Mouse (Mus musculus) testis, postnatal 10 days (tissue): ENCODE results near the gene L3hypdh.
"Not testable (repeated sequence)": the region's sequence is repeated elsewhere in the genome, so short reads cannot be mapped to it uniquely, and the experiment has no call there.

ENCODE experiments used
- DNase-seq: peaks from one replicate; pipeline ENCODE4 v3.0.0; 2021; ENCODE audit warnings: low spot score

Gene L3hypdh

DNA sequence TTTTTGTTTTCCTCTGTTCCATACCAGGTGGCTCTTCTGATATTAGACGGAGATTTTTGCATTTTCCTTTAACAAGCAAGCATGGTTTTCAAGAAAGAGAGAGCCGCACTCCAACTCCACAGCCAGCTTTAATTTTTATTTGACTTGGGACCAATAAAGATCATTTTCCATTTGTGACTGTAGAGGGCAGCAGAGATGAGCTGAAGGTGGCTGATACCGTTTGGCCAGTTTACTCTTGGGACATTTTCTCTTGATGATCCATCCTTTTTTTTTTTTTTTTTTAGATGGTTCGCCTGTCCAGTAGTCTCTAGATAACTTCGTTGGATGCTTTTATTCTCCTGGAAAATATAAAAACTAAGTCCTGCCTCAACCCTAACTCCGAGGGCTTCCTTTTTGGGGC lies 31.9 kb downstream of the L3hypdh start:
- DNase-seq = no peak

DNA sequence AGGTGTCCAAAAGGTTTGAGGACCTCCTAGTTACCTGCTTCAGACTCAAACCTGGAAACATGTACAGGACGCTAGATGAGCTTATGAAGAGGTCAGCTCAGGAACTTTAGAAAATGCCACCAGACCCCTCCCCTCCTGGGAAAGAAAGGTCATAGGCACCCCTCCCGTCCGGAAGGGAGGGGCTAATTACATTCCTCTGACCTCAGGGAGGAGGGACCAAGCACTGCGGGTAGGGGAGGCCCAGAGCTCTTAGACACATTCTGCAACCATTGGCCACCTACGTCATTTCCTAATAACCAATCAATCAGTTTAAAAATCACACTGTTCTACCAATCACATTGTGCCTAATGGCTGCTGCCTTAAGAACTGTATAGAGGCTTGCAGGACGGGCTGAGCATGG lies 32.7 kb downstream of the L3hypdh start:
- DNase-seq = no peak

DNA sequence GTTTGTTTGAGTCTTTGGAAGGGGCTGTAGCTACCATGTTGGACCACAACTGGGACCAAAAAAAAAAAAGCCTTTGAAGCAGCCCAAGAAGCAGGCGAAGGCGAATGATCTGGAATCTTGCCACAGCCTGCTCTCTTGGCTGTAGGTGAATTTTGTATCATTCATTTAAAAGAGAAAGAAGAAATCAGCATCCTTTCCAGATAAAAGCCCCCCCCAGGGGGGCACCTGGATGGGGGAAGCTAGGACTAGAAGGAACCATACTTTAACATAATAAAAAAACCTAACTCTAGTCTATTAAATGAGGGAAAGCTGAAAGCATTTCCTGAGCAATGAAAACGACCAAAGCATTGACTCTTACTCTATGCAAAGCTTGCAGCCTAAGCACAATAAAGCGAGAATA lies 34.4 kb downstream of the L3hypdh start:
- no peak for DNase-seq

DNA sequence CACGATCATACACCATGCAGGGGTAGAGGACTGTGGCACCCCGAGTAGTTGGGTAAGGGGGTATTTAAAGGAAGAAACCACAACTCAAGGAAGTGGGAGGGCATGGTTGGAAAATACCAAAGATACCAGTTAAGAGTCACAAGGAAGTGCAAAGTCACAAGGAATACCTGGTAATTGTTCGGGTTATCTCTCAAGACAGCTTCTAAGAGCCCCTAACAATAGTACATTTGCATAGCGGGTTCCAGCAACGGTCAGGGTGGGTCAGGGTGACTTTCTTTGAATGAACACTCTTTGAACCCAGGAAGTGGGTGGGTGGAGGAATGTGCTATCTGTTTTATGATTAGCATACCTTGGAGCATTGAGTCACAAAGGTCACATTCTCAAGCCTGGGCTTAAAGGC lies 35.1 kb downstream of the L3hypdh start:
- DNase-seq = not testable (repeated sequence)

DNA sequence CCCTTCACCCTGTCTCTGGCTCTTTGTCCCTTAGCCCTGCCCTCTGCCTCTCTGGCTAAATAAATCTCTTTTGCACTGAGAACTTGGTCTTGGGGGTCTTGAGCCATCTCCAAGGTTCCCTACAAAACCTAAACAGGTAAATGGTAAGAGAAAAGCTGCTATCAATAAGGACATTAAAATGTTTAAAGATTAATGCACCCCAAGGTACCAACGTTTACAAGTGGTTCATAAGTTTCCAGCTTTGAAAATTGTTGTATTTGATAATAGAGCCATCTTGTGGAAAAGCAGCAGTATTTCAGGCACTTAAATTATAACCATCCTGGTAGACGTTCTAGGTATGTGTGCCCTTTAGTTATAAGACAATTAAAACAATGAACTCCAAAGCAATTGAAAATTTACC lies 37.7 kb downstream of the L3hypdh start:
- no peak for DNase-seq

DNA sequence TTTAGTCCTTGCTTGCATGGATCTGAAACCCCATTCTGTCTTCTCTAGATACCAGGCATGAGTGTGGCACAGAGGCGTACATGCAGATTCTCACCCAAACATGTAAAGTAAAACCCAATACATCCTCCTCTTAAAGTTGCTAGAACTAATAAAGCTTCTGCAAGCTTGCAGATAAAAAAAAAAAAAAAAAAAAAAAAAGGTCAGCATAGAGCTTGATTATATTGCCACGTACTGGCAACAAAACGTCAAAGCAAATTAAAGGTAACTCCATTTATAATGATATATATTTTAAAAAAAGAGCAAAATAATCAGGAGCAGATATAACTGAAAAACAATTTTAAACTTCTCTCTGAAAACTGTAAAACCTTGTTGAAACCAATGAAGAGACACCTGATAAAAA lies 44.0 kb downstream of the L3hypdh start:
- no peak for DNase-seq

DNA sequence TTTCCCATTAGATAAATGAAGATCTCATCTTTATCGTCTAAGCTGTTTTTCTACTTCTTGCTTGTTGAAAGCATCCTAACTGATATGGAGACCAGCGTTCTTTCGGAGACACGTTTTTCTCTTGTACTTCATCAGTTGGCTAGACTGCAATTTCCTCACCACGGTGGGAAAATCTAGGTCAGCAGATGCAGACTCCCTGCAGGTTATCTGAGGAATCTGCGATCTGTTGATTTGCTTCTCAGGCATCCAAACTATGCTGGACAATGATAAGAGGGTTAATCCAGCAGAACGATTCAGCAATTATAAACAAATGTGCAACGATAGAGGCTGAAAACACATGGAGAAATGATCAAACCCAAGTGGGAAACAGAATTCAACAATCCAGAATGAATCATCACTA lies 45.7 kb downstream of the L3hypdh start:
- no peak for DNase-seq

DNA sequence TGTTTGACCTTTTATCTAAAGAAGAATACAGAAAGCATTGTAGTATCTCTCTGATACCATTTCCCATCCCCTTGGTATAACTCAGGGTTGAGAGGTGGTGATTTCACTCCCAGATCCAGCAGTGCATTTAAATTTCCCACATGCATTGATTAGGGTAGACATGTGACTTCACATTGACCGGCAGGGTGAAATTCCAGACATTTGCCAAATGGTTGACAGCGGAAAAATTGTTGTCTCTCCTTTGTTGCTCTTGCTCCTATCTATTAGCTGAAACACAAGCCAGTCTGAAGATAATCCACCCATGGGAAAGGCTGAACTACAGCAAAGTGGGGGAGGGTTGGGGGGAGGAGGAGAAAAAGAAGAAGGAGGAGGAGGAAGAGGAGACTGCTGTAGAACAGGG lies 46.4 kb downstream of the L3hypdh start:
- no peak for DNase-seq

DNA sequence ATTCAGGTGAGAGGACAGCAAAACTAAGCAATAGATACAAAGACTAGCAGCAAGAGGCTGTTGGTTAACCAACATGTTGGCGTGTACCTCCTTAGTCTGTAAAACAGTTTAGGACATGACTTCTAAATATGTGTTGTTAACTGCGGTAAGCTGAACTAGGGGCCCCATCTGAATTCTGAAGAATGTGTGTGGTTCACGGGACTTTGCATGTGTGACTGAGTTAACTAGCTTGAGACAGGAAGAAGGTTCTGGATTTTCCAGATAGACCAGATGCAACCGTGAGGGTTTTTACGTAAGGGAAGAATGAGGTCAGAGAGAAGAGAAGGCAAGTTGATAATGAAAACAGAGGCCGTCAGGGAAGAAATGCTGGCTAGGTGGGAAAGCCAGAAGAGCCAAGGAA lies 48.2 kb downstream of the L3hypdh start:
- no peak for DNase-seq

DNA sequence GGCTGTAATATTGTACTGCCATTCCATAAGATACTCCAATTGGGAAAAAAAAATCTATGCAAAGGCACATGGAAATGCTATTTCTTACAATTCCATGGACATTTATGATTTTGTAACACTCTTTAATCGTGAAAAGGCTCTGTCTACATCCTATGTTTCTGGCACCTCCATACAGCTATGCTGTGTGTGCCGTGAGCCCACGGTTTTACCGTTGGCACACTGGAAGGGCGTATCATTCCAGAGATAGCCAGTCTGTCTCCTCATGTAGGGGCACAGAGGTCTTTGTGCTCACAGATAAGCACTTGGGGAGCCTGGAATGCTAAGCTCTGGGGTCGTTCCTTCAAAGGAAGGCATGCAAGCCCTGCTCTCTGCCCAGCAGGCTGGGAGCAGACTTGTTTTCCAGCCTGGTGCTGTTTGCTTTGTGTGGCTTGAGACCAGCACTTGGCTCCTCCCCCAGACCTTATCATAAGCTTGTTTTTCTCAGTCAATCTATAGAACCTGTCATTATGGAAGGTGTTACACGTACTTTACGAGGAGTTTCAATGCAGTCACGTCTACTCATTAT lies 49.1 kb downstream of the L3hypdh start:
- DNase-seq = no peak

DNA sequence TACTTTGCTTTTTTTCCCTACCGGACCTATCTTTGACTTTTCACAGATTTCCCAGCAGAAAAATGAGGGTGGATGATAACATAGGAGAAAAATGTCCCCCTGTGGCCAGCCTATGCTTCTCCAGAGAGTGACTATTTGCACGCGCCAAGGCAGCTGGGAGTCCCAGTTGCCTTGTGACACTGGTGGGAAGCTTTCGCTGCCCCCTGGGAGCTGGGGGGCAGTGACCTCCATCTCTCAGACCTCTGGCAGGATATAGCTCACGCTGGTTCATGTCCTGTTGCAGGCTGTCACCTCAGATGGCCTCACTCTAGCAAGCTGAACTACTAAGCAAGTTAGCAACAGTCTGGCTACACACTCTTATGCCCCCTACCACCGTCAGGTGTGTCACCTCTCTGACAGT lies 53.4 kb downstream of the L3hypdh start:
- DNase-seq = no peak

DNA sequence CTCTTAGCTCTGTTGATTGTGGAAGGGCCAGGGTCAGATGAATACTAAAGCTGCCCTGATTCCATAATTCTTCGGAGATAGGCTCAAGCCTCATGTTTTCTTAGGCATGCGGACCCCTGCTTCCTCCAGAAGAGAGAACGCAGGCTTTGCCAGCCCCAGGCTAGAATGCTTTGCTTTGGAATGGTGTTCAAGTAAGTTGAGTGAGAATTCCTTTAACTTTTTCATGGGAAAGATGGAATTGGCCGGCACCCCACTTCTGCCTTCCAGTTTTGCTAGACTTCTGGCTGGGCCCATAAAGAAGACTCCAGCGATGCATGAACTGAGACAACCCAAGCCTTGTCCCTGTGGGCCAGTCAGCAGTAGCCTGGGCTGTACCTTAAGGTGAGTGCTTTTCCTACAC lies 54.1 kb downstream of the L3hypdh start:
- DNase-seq = no peak

DNA sequence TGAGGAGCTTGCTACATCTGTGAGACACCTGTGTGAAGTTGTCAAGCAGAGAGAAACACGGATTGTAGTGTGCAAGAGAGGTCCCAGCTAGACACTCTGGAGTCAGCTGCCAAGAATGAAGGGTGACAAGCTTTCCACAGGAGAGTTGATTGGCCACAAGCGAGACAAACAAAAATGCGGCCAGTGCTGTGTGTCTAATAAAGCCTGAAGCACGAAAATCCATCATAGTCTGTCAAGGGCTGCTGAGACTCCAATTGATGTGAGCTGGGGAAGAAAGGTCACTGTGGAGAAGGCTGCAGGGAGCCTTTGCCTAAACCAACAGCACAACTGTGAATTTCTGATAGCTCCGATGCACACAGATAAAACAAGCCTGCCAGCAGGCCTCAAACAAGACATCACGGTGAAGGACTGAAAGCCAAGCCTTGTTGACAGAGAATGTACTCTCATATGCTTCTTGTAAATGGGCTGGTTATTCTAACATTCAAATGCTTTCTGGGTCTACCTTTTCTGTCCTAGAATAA lies 59.9 kb downstream of the L3hypdh start:
- DNase-seq = no peak

DNA sequence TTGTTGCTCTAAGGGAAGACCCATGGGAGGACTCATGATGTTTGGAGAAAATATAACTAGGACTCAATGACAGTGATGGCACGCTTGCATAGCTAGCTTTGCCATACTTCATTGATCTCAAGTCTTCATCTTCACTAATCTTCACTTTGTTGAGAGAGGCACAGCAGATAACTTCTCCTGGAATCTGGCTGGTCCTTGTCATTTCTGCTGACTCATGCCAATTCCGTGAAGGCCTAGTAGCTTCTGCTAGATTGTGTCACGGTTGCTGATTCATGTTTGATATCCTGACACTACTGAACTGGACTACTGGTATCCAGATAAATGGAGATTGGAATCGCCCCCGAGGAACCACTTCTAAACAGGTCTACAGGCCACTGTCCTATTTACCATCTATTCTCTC lies 61.7 kb downstream of the L3hypdh start:
- no peak for DNase-seq
